Mouse (Mus musculus) splenic B cell, adult 2 months (primary cell): ENCODE measurements around the gene Yap1.

Experiments used
- DNase-seq: peaks from one replicate; pipeline ENCODE4 v3.0.0-alpha.2; 2011; ENCODE audit warnings: low read depth, low spot score
- H3K27me3 ChIP-seq: 2 replicates; pipeline ENCODE4 v1.6.1; 2012; ENCODE audit warnings: mild to moderate bottlenecking, low read length, moderate library complexity, mixed read lengths; ENCODE audit not compliant: control insufficient read depth, poor library complexity, insufficient read depth, severe bottlenecking
- H3K36me3 ChIP-seq: 2 replicates; pipeline ENCODE4 v1.6.1; 2012; ENCODE audit warnings: mild to moderate bottlenecking, low read length, moderate library complexity, mixed read lengths; ENCODE audit not compliant: control insufficient read depth, poor library complexity, insufficient read depth, severe bottlenecking

The Yap1 gene

GRCm38 (mm10) chr9:7990897-7991296 lies 13.5 kb downstream of the Yap1 start:
- no peak for DNase-seq
- Histone ChIP-seq H3K36me3 (no peaks in the 10 kb centered on the region), H3K27me3 (no peaks in the 10 kb centered on the region)

DNA sequence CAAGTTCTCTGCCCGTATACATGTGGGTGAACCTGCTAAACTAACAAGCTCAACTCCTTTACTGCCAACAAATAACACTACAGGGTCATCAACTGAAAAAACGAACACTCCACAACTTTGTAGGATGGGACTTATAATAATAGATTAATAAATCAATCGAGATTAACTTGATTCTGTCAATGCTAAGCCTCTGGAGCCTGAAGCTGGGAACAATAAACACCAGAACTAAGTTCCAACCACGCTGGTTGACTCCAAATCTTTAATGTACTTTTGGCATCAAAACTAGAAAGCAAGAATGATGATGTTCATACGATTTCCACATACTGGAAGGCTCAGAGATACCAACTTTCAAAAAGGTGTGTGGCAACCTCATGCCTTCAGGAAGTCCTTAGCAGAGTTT lies 17.3 kb downstream of the Yap1 start:
- DNase-seq = no peak
- Histone ChIP-seq H3K27me3 (no peaks in the 10 kb centered on the region), H3K36me3 (no peaks in the 10 kb centered on the region)

GRCm38 (mm10) chr9:7984287-7984686 lies 20.1 kb downstream of the Yap1 start:
- H3K36me3 ChIP-seq = no peaks in the 10 kb centered on the region
- no peaks in the 10 kb centered on the region for H3K27me3 ChIP-seq
- DNase-seq = no peak

DNA sequence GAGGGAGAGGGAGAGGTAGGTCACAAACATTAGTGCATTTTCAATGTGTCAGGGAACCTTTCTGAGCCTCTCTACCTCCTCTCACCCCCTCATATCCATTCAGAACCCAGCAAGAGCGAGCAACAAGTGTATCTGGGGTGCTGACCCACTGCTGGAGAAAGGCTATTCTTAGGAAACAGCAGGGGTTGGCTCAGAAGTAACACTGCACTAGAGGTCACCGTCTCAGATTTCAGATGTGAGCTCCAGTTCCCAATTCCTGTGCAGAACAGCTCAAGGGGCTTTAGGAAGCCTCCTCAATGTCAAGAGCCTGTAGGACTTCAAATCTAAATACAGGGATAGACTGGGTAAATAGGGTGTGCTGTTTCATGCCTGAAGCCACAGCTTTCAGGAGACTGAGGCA lies 20.7 kb downstream of the Yap1 start:
- no peak for DNase-seq
- Histone ChIP-seq H3K27me3 (no peaks in the 10 kb centered on the region), H3K36me3 (no peaks in the 10 kb centered on the region)

DNA sequence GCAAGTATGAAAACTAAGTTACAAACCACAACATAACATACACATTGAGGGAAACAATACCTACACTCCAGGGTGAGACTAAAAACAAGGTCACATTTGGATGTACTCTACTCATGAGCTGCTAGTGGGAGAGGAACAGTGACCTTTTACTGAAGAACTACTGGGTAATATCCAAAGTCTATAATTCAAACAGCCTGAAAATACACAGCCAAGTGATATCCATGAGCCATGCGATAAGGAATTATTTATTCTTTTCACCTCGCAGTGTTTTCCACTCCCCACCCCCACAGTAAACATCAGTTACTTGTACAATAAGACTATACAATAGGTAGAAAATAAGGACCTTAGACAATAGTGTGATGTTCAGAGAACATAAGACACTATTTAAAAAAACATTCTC lies 24.2 kb downstream of the Yap1 start:
- DNase-seq = no peak
- Histone ChIP-seq H3K36me3 (no peaks in the 10 kb centered on the region), H3K27me3 (no peaks in the 10 kb centered on the region)

- Histone ChIP-seq H3K27me3 (no peaks in the 10 kb centered on the region), H3K36me3 (no peaks in the 10 kb centered on the region)
- DNase-seq = no peak
Measured at GRCm38 (mm10) chr9:7979153-7979916, 25.1 kb downstream of the Yap1 start.

- peak; percentile 5 for DNase-seq
Measured at GRCm38 (mm10) chr9:7978502-7978901, 25.9 kb downstream of the Yap1 start.

GRCm38 (mm10) chr9:7977587-7977986 lies 26.8 kb downstream of the Yap1 start:
- Histone ChIP-seq H3K36me3 (no peaks in the 10 kb centered on the region), H3K27me3 (no peaks in the 10 kb centered on the region)
- DNase-seq = no peak

More at GRCm38 (mm10) chr9:7978502-7978901, 25.9 kb downstream of the Yap1 start:
- no peaks in the 10 kb centered on the region for H3K27me3 ChIP-seq
- H3K36me3 ChIP-seq = no peaks in the 10 kb centered on the region

DNA sequence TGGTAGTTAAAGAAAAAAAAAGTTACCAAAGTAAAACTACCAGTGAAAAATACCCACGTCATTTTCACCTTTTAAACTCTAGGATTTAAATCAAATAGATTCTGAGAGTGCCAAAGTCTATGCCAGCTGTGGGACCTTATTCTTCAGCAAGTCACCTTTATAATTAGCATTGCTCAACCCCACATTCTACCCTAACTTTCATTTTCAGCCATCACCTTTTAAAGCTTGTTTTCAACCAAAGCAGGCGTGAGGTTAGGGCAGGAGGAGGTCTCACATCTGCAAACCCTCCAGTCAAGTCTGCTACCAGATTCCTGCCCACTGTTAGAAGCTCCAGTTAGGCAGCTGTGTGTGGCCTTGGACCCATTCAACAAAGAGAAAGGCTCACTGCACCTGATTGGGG lies 32.4 kb downstream of the Yap1 start:
- Histone ChIP-seq H3K36me3 (no peaks in the 10 kb centered on the region), H3K27me3 (no peaks in the 10 kb centered on the region)
- DNase-seq = no peak

DNA sequence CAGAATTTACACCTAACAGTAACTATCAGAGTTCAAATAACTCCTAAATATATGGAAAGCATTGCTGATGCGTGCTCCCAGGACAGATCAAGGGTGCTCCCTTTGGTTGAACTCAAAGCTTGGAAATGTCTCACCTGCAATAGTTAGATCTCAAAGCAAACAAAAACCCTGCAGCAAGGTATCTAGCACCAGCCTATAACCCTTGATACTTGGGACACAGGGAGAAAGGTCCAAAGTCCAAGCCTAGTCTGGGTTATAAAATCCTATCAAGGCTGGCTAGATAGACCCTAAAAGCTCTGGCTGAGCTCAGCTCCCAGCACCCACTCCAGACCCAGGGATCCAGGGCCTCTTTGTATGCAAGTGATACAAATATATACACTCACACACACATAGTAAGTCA lies 36.4 kb downstream of the Yap1 start:
- no peaks in the 10 kb centered on the region; the same call in 1 of the 2 replicates for H3K27me3 ChIP-seq
- H3K36me3 ChIP-seq = no peaks in the 10 kb centered on the region
- no peak for DNase-seq

DNA sequence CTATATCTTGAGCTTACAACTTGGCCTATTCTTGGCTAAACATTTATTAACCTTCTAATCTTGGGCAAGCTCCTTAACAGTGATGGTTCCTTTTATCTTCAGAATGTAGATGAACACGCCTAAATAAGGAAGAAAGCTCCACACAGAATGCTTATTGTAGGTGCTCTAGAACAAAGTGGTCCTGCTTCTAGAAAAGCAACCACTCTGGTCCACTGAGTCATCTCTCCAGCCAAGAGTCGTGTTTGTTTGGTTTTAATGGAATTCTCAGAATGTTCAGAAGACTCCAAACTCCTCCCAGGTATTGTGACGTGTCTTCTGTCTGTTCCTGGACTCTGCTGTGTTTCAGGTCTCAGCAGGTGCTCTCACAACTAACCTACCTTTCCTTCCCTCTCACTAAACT lies 38.8 kb downstream of the Yap1 start:
- no peak for DNase-seq
- H3K27me3 ChIP-seq = no peaks in the 10 kb centered on the region; the same call in 1 of the 2 replicates
- H3K36me3 ChIP-seq = no peaks in the 10 kb centered on the region

GRCm38 (mm10) chr9:7963867-7964266 lies 40.5 kb downstream of the Yap1 start:
- no peaks in the 10 kb centered on the region; the same call in 1 of the 2 replicates for H3K27me3 ChIP-seq
- no peaks in the 10 kb centered on the region for H3K36me3 ChIP-seq
- DNase-seq = no peak

GRCm38 (mm10) chr9:7962915-7963314 lies 41.5 kb downstream of the Yap1 start:
- Histone ChIP-seq H3K36me3 (no peaks in the 10 kb centered on the region), H3K27me3 (no peaks in the 10 kb centered on the region; the same call in 1 of the 2 replicates)
- no peak for DNase-seq

GRCm38 (mm10) chr9:7961366-7962160 lies 42.8 kb downstream of the Yap1 start:
- H3K36me3 ChIP-seq = no peaks in the 10 kb centered on the region

GRCm38 (mm10) chr9:7960382-7960781 lies 44.0 kb downstream of the Yap1 start:
- H3K27me3 ChIP-seq = no peaks in the 10 kb centered on the region
- no peak for DNase-seq
- no peaks in the 10 kb centered on the region for H3K36me3 ChIP-seq

More at GRCm38 (mm10) chr9:7961366-7962160, 42.8 kb downstream of the Yap1 start:
- no peak for DNase-seq
- H3K27me3 ChIP-seq = no peaks in the 10 kb centered on the region; the same call in 1 of the 2 replicates
